Mouse (Mus musculus): ENCODE data around the gene Slc25a3.
A peak's percentile ranks its signal among the peaks of the same experiment; 100 is the strongest.

- TF ChIP-seq EP300 (IDR thresholded peaks at IDR 0.05; ENCODE audit: low read depth), result peak; percentile 7; the same call in 1 of the 2 replicates
- no peak for TF ChIP-seq CTCF (IDR thresholded peaks at IDR 0.05; ENCODE audit: low read depth)
Measured at GRCm38 (mm10) chr10:91123828-91124822, at the start of gene Slc25a3.

Data from heart, postnatal 0 days (tissue).